Mouse (Mus musculus) midbrain, embryonic 16.5 days (tissue): ENCODE data around the gene Ggct. TPM values are rescaled to one million over a fixed set of nuclear protein-coding genes. Genes with fewer than 3 reads are reported as not detected.

Source experiments
- ATAC-seq: fragments of 200-750 bp; cut with Nextera tagmentation; 2 replicates; pipeline ENCODE4 v1.8.0; 2017; ENCODE audit warnings: moderate TSS enrichment
- H3K27ac ChIP-seq: fragments of 300-500 bp; sonication (generic); 2 replicates; pipeline ENCODE4 v1.5.1; 2014; ENCODE audit warnings: mild to moderate bottlenecking, low read length, mixed read lengths
- H3K27me3 ChIP-seq: fragments of 300-500 bp; sonication (generic); 2 replicates; pipeline ENCODE4 v1.6.1; 2014; ENCODE audit warnings: low read depth, low read length, mixed read lengths; ENCODE audit not compliant: control insufficient read depth, insufficient read depth
- H3K36me3 ChIP-seq: fragments of 300-500 bp; sonication (generic); 2 replicates; pipeline ENCODE4 v1.6.1; 2014; ENCODE audit warnings: mild to moderate bottlenecking, low read length, moderate library complexity, mixed read lengths; ENCODE audit not compliant: control insufficient read depth, insufficient read depth
- H3K4me1 ChIP-seq: fragments of 300-500 bp; sonication (generic); 2 replicates; pipeline ENCODE4 v1.6.1; 2014; ENCODE audit warnings: mild to moderate bottlenecking, low read length, mixed read lengths; ENCODE audit not compliant: control insufficient read depth, insufficient read depth
- H3K4me2 ChIP-seq: fragments of 300-500 bp; sonication (generic); 2 replicates; pipeline ENCODE4 v1.6.1; 2014; ENCODE audit warnings: mild to moderate bottlenecking, low read length, mixed read lengths
- H3K4me3 ChIP-seq: fragments of 300-500 bp; sonication (generic); 2 replicates; pipeline ENCODE4 v1.5.1; 2014; ENCODE audit warnings: low read depth, mild to moderate bottlenecking, low read length, moderate library complexity, mixed read lengths
- H3K9ac ChIP-seq: fragments of 300-500 bp; sonication (generic); 2 replicates; pipeline ENCODE4 v1.6.1; 2014; ENCODE audit warnings: low read depth, low read length, mixed read lengths
- H3K9me3 ChIP-seq: fragments of 300-500 bp; sonication (generic); replicated peaks from 2 replicates; pipeline ENCODE4 v1.6.1; 2014; ENCODE audit warnings: mild to moderate bottlenecking, low read length, mixed read lengths; ENCODE audit not compliant: control insufficient read depth, poor library complexity, severe bottlenecking
- WGBS: fragments of 180-500 bp; shearing (Covaris S2); extraction: QIAGEN DNeasy Blood & Tissue Kit; methylation state at CpG from one replicate; pipeline ENCODE4 v1.1.7; 2014; 5-methylcytosine and 5-hydroxymethylcytosine counted together
- polyA plus RNA-seq: library from polyadenylated mRNA; unstranded; fragments of >200 nt; fragmentation: Nextera tagmentation; extraction: Ambion mirVana; gene quantifications from 2 replicates; pipeline ENCODE4 v1.2.1, GENCODE M21; 2015

The Ggct gene
- polyA plus RNA-seq, 1 experiment from 2014 or later: 13.6 TPM

- Histone ChIP-seq H3K27ac (no peak overlapping the region), H3K36me3 (no peaks in the 10 kb centered on the region), H3K4me2 (no peak overlapping the region), H3K4me1 (no peaks in the 10 kb centered on the region), H3K9me3 (no peaks in the 10 kb centered on the region), H3K9ac (no peak overlapping the region), H3K4me3 (no peak overlapping the region), H3K27me3 (no peaks in the 10 kb centered on the region)
- WGBS: 86% methylated on average over 5 of the region's 5 CpGs
- ATAC-seq: no peak
These were observed 57.8 kb downstream of the Ggct start for GRCm38 (mm10) chr6:54934930-54935329.

GRCm38 (mm10) chr6:54934313-54934712 lies 58.4 kb downstream of the Ggct start:
- no peak for ATAC-seq
- H3K27me3 ChIP-seq: no peaks in the 10 kb centered on the region
- no peaks in the 10 kb centered on the region for H3K9me3 ChIP-seq
- H3K4me3 ChIP-seq: no peak overlapping the region
- H3K27ac ChIP-seq: no peak overlapping the region
- no peak overlapping the region for H3K9ac ChIP-seq
- 90% methylated on average over 8 of the region's 8 CpGs for WGBS
- H3K4me1 ChIP-seq: no peaks in the 10 kb centered on the region
- no peak overlapping the region for H3K4me2 ChIP-seq
- H3K36me3 ChIP-seq: no peaks in the 10 kb centered on the region

- Histone ChIP-seq H3K27me3 (no peaks in the 10 kb centered on the region), H3K4me2 (no peak overlapping the region), H3K9ac (no peak overlapping the region), H3K36me3 (no peaks in the 10 kb centered on the region), H3K4me3 (no peak overlapping the region), H3K4me1 (no peaks in the 10 kb centered on the region), H3K27ac (no peak overlapping the region), H3K9me3 (no peaks in the 10 kb centered on the region)
- no peak for ATAC-seq
- WGBS: 86% methylated on average over 3 of the region's 3 CpGs
These were observed 58.9 kb downstream of the Ggct start for GRCm38 (mm10) chr6:54933866-54934265.

- 77% methylated on average over 5 of the region's 5 CpGs for WGBS
- Histone ChIP-seq H3K27ac (no peak overlapping the region), H3K27me3 (no peaks in the 10 kb centered on the region), H3K9me3 (no peaks in the 10 kb centered on the region), H3K4me3 (no peak overlapping the region), H3K36me3 (no peaks in the 10 kb centered on the region), H3K4me2 (no peak overlapping the region), H3K9ac (no peak overlapping the region), H3K4me1 (no peaks in the 10 kb centered on the region)
- ATAC-seq: no peak
These were observed 59.5 kb downstream of the Ggct start for GRCm38 (mm10) chr6:54933216-54933615.

Other genes with a start within 250 kb of the Ggct start
- 6.2 and 6.4 TPM in 2 replicates for gene Znrf2, start 176.0 kb downstream of the Ggct start, polyA plus RNA-seq
- 2.6 and 2.8 TPM in 2 replicates for gene Nod1, start 20.3 kb downstream of the Ggct start, polyA plus RNA-seq
- 225 and 230 TPM in 2 replicates for gene Gars, start 45.1 kb upstream of the Ggct start, polyA plus RNA-seq
- 1.6 and 1.9 TPM in 2 replicates for gene Crhr2, start 140.1 kb upstream of the Ggct start, polyA plus RNA-seq
- gene Inmt, start 182.1 kb upstream of the Ggct start, polyA plus RNA-seq: not detected in 2 replicates
- 12.6 and 15.0 TPM in 2 replicates for gene Mindy4, start 210.4 kb upstream of the Ggct start, polyA plus RNA-seq